Mouse (Mus musculus) layer of hippocampus, adult 9-10 months (tissue): ENCODE results near the gene Rarres1.

ENCODE experiments used
- DNase-seq: peaks from one replicate; pipeline ENCODE4 v3.0.0; 2022; ENCODE audit warnings: low spot score

The Rarres1 gene

DNA sequence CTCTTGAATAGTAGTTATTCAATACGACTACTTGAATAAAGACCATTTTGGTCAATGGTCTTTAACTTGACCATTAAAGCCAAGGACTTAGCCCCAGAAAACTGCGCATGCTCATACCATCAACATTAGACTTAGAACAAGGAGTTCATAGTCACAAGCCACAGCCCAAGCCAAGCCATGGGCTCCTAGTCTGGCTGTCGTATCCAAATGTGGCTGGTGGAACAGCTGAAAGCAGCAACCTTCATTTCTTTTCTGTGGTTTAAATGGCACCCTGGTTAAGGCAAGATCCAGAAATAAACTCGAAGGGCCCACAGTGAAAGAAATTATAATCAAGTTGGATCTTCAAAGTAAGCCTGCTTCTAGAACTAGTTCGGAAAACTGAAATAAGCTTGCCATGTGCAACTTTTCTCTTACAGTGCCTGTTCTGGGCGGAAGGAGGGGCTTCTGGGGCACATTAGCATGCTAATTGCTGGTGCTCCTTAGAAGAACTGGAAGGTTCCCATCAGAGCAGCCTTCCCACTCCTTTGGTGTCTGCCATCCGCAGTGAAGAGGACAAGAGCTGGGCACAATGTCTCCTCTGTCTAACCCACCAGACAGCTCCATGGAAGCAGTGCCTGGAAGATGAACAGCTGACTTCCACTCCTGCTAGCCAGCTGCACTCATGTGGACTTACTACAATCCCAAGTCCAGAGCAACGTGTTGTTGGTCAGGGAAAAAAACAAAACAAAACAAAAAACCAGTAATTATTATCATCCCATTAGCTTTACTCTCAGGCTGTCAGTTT is 23.0 kb downstream of the Rarres1 start:
- DNase-seq = no peak

DNA sequence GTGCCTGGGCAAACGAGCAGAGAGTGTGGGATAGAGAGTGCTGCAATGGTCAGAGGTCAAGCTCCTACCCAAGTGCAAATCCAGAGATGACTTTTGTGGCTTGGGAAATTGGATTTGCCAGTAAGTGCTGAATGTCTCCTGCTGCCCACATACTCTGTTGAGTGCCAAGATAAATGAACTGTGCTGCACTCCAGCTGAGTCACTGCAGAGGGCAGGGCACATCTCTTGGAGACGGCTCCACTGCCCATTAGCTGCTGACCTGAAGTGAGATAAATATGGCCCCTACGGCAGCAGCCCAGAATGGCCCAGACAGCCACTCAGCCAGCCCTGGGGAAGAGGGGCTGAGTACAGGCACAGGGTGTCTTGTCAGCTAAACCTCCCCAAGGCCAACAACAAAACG is 25.2 kb downstream of the Rarres1 start:
- no peak for DNase-seq

DNA sequence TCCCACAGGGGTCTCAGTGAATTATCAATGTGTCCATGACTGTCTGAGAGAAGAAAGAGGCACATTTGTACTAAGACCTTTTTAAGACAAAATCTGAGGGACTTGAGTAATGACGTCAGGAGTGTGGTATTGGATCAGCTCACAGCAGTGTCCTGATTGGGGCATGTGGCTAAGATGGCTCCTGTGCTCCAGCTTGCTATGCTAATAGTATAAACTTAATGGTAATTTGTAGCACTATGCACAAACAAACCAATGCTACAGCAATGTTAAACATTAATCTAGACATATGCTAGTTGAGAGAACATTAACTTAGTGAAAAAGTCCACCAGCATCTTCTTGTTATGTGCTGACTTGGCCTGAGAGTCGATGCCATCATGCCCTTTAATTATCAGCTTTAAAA is 30.1 kb downstream of the Rarres1 start:
- DNase-seq = no peak

DNA sequence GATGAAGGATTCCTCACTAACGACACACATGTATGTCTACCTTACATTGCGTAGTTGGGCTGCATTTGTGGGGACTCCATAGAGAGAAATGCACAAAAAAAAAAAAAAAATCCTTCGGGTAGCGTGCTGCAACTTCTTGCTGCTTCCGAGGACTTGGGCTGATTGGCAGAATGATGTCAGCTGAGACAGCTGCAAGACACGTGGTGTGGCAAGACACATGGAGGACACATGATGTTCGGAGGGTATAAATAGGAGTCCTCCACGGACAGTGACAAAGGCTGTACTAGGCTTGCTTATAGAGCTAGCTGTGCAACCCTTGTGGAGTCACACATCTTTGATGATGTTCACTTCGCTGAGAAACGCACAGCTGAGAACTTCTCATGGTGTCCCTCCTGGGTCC is 32.9 kb downstream of the Rarres1 start:
- no peak for DNase-seq

- no peak for DNase-seq
Measured at GRCm38 (mm10) chr3:67479806-67480205, 35.5 kb downstream of the Rarres1 start.

DNA sequence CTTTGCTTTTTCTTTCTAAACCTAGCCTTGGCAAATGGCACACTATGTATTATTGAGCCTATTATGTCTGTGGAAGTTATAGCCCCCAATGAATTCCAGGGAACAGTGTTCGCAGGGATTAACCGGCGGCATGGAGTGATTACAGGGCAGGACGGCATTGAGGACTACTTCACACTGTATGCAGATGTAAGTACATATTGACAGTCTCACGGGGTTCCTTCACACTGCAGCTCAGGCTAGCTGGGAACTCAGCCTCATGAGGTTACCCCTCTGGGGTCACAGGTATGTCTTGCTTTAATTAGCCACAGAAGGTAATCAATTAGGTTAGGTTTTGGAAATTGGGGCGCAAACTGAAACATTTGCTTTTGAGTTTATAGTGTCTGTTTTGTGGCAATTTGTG is 41.9 kb downstream of the Rarres1 start:
- no peak for DNase-seq

GRCm38 (mm10) chr3:67471408-67472127 is 43.8 kb downstream of the Rarres1 start:
- no peak for DNase-seq

- DNase-seq = no peak
Measured at GRCm38 (mm10) chr3:67467281-67467680, 48.0 kb downstream of the Rarres1 start.

- no peak for DNase-seq
Measured at GRCm38 (mm10) chr3:67466576-67466975, 48.7 kb downstream of the Rarres1 start.

- peak; percentile 22 for DNase-seq
Measured at GRCm38 (mm10) chr3:67463450-67464372, 51.6 kb downstream of the Rarres1 start, which contains the start of gene Lxn. Lxn (minus strand) TSS chr3:67463926.

GRCm38 (mm10) chr3:67463001-67463400 is 52.3 kb downstream of the Rarres1 start:
- no peak for DNase-seq

- no peak for DNase-seq
Measured at GRCm38 (mm10) chr3:67462578-67462977, 52.7 kb downstream of the Rarres1 start.

- DNase-seq = no peak
Measured at GRCm38 (mm10) chr3:67462015-67462414, 53.3 kb downstream of the Rarres1 start.

GRCm38 (mm10) chr3:67459881-67460280 is 55.4 kb downstream of the Rarres1 start:
- no peak for DNase-seq

- DNase-seq = no peak
Measured at GRCm38 (mm10) chr3:67450601-67451210, 64.6 kb downstream of the Rarres1 start.

- no peak for DNase-seq
Measured at GRCm38 (mm10) chr3:67449660-67450059, 65.7 kb downstream of the Rarres1 start.

GRCm38 (mm10) chr3:67447143-67447542 is 68.2 kb downstream of the Rarres1 start:
- DNase-seq = no peak

DNA sequence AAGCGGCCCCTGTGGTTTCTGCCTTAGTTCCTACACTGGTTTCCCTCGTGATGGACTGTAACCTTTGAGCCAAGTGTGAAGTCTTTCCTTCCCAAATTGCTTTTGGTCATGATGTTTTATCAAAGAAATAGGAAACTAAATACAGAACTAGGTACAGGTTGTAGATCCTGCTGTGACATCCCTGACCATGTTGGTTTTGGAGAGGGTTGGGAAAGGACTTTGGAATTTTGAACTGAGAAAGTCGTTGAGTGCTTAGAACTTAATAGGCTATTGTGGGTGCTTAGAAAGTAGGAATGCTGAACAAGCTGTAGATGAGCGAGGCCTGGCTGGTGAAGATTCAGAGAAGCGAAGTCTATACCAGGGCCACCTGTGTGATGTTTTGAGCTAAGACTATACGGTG is 81.3 kb downstream of the Rarres1 start:
- DNase-seq = no peak

DNA sequence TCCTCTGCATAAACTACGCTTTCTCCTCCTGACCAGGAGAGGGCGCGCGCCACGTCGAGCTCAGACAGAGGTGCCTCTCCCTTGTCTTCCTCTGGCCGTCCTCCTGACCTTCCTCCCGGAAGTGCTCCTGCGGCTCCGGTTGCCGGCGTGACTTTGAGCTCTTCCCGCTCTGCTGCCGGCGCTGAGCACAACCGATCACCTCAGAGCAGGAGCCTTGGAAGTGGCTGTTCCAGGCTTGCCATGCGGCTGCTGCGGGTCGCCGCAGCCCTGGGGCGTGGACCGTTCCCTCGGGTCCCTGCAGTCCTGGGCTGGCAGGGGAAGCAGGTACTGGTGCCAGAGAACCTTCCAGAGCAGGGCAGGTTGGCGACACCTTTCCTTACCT is 85.3 kb downstream of the Rarres1 start, which contains the start of gene Gfm1:
TSS of gene Gfm1 (plus strand) at position 98 of the 382 bp plus-strand sequence.
- DNase-seq = peak; percentile 43

DNA sequence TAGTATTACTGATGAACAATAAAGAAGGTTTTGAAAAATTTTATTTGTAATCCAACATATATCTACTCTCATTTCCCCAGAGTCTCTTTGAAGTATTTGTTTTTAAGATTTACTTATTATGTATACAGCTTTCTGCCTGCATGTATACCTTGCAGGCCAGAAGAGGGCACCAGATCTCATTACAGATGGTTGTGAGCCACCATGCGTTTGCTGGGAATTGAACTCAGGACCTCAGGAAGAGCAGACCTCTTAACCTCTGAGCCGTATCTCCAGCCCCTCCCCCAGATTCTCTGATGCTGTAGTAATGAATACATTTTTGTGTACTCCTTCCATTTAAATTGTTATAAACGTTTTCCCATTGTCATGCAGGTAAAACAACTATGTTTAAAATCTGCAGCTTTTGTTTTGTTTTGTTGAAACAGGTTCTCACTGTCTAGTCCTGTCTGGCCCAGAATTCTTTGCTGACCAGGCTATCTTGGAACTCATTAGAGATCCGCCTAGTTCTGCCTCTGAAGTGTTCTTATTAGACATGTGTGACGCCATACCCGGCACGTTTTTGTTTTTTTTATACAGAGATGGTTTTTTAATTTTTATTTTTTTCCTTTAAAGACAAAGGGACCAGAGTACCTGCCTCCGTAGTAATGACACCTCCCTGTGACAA is 85.9 kb downstream of the Rarres1 start:
- no peak for DNase-seq
